Mouse (Mus musculus) testis, adult 2 months (tissue): Measurements from ENCODE around the gene Rab10.

ENCODE experiments used
- CTCF ChIP-seq: fragments of 200-500 bp; IDR thresholded peaks from 2 replicates; pipeline ENCODE4 v1.5.1; 2012; ENCODE audit warnings: low read depth, mild to moderate bottlenecking, inconsistent platforms, low read length, moderate library complexity; ENCODE audit not compliant: control insufficient read depth, insufficient read depth, insufficient replicate concordance
- POLR2A ChIP-seq: fragments of 200-500 bp; IDR thresholded peaks from 2 replicates; pipeline ENCODE4 v1.6.1; 2012; ENCODE audit warnings: low read depth, mild to moderate bottlenecking, inconsistent platforms, low read length, moderate library complexity; ENCODE audit not compliant: control insufficient read depth

GRCm38 (mm10) chr12:3359302-3359701, 49.5 kb upstream of the Rab10 start:
- no peak for TF ChIP-seq CTCF
- TF ChIP-seq POLR2A = no peak
